Mouse (Mus musculus) neural tube, embryonic 10.5 days (tissue): Measurements from ENCODE around the gene Hoxb2.

Experiments
- DNase-seq: peaks from one replicate; pipeline ENCODE4 v3.0.0-alpha.2; 2017; ENCODE audit warnings: low spot score; ENCODE audit errors: extremely low spot score

Gene Hoxb2

DNA sequence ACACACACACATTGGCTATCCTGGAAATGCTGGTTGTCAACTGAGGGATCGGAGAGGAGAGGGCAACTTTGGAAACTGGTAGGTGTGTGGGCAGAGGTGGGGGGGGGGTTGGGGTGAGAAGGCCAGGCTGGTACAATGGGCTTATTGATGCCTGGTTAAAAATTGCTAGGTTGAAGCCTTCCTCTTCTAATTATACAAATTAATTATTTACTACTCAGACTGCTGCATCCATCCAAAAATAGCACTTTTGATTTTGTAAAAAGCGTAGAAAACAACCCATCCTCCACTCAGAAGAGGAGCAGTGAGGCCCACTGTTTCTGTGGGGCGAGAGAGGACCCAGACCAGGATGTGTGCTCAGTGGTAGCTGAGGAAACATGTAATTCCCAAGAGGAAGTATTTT is 15.3 kb upstream of the Hoxb2 start:
- DNase-seq, result no peak

DNA sequence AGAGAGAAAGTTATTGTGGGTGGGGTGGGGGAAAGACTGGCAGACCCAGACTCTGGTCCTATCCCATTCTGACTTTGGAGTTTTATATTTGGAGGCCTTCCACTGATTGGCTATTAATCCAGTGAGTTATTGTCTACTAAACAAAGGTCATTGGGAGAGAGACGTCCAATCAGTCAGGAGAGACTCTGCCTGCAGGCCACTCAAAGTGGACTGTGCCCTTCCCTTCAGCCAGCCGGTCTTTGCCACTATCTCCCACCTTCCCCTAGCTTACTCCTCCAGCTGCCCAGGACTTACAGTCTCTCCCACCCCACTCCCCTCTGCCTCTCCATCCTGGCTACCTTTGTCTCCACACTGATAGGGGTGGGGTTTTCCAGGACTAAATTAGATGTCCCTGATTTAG is 13.7 kb upstream of the Hoxb2 start:
- peak; percentile 47 for DNase-seq

DNA sequence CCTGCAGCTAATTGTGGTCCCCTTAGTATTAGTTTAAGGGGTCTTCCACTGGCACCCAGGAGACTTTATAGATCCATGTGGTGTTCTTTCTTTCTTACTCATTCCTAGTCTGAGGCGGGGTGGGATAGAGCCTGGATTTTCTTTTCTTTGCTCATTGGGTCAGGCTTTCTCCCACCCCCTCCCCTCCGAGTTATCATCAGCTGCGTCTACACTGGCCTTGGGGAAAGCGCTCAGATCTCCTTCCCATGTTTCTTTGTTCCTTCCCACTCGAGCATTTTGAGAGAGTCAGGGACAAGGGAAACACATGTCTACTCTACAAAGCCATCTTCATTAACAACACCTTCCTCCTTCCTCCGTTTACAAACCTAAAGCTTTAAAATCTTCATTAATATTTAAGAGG is 13.3 kb upstream of the Hoxb2 start:
- DNase-seq, result no peak

DNA sequence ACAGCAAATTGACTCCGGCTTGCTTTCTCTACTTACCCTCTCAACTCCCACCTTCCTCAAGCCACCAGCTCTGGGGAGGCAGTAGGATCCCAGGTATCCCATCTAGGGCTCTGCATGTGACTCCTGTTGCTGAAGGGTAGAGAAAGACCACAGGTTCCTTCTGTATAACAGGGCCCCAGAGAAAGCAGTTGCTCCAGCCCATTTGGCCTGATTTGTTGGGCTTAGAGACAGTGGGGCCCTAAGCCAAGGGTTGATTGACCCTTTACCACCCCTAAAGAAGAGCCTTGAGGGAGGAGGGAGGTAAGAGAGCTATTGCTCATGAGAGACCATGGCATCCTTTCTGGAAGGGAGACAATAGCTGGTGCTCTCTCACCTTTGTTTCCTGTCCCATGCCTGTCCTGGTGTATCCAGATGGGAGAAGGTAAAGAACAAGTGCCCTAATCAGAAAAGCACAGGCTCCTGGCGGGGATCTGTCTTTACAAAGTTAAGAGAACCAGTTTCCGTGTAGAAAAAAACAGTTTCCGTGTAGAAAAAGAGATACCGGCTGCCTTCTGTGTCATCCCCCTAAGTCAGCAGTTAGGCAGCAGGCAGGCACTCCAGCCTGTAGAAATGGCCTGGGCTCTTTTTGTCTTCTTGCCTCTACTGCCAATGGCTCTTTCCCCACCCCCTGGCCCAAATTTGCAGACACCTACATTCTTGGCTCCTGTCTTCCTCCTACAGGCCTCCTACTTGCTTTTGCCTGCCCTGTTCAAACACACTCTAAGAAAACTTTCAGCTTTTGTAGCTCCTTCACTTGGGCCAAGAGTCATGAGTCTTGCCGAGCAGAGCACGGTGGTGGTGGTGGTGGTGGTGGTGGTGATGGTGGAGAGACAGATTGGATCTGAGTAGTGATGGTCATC is 11.1 kb upstream of the Hoxb2 start:
- peak; percentile 61 for DNase-seq

DNA sequence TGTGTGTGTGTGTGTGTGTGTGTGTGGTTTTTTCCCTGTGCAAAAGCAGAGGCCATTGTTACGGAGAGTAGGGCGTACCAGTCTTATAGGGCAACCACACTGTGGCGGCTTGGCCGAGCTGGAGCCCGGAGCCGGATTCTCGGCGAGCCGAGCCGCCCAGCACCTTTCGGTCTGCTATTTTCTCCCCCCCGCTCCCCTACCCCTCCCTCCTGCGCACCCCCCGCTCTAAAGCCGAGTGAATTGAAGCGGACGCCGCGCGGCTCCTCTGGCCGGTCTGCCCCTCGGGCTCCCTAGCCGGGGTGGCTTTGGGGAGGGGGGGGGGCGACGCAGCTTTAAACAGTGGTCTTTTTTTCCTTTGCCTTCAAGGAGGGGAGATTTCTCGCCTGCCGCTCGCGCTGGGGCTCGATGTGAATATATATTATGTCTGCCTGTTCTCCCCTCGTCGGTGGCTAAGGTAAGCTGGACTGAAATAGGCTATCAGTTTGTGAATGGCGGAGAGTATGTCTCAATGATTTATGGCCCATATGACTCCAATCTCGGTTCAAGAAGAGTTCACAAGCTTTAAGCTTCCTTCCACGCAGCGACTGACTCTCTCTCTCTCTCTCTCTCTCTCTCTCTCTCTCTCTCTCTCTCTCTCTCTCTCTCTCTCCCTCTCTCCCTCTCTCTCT is 9.5 kb upstream of the Hoxb2 start:
- DNase-seq, result peak; percentile 85

DNA sequence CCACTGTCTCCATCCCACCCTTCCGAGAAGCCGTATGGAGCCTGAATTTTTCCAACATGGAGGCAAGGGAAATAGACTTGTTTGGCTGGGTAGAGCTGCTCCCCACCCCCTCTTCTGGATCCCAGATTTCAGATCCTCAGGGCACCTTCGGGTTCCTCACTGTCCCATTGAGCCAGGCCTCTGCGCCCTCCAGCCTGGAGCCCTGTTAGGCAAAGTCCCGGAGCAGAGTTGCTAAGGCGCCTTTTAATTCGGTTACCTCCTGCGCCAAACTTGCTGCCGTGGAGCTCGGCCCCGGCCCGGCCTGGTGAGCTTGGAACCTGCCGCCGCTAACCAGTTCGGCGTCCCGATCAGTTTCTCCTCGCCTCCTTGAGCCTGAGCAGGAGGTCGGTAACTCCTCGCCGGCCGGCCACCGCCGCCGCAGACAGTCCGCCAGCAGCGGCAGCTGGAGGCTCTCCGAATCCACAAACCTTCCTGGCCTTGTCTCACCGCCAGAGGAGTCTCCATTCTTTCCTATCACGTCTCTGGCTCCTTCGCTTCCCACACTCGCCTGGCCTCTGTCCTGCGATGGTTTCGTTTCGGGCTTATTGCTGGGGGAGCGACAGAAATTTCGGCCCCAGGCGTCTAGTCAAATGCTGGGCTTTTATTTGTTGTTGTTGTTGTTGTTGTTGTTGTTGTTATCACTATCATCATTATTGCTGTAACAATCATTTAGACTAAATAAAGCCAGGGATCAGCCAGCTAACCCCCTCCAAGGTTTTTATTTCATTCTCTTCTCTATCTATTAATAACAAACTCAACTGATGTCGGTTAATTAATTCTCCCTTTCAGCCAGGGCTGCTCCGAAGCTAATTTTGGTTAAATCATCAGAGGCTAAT is 8.4 kb upstream of the Hoxb2 start:
- peak; percentile 77 for DNase-seq

DNA sequence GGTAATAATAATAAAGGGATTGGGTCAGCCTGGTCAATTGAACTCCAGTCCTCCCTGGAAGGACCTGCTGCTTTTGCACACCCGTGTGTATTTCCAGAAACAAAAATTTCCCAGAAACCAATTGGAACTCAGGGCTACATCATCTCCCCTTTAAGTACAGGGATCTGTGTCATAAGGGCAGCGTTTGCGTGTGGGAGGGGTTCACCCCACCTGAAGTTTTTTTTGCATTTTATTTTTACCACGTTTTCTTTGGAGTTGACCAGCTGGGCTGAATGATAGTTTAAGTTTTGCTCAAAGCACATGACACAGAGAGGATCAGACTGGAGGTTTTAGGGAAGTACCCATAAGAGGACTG is 7.8 kb upstream of the Hoxb2 start:
- DNase-seq, result peak; percentile 37

DNA sequence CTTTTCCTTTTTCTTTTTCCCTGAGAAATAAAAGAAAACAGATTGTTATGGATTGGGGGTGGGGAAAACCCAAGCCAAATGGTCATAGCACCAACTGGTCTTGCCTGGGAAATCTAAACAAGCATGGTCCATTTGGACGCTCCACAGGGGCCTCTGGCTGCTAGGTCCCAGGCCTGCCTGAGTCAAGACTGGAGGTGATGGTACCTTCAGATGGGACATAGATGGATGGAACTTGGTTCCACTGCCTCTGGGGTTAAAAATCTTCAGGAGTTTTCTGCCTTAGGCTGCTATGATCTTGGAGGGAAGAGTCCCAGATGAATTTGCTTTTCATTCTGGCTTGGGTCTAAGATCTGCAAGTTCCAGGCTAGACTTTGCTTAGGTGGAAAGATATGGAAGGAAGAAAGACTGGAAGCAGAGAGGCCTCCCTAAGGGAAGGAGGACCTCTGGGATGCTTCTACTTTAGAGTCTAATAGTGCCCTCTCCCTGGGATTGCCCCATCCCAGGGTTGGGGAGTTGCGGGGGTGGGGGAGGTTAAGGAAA is 7.0 kb upstream of the Hoxb2 start:
- peak; percentile 53 for DNase-seq

DNA sequence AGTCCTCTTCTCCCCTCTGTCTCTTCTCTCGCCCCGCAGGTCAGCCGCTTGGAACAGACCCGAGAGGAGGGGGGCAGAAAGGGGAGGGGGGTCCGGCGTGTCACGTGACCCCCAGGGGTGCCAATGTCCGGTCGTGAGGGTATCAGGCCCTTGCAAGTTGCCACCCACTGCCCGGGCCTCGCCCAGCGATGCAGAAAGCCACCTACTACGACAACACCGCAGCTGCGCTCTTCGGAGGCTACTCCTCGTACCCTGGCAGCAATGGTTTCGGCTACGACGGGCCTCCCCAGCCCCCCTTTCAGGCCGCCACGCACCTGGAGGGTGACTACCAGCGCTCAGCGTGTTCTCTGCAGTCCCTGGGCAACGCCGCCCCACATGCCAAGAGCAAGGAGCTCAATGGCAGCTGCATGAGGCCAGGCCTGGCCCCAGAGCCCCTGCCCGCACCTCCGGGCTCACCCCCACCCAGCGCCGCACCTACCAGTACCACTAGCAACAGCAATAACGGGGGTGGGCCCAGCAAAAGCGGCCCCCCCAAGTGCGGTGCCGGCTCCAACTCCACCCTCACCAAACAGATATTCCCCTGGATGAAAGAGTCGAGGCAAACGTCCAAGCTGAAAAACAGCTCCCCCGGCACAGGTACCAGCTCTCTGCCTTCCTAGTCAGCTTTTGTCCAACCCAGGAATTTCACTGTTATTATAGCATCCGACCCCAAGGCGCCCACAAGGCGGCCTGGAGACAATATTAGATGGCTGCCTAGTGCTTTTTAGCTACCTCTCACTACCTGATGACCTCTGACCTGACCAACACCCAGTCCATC is 6.1 kb upstream of the Hoxb2 start:
- peak; percentile 79 for DNase-seq

DNA sequence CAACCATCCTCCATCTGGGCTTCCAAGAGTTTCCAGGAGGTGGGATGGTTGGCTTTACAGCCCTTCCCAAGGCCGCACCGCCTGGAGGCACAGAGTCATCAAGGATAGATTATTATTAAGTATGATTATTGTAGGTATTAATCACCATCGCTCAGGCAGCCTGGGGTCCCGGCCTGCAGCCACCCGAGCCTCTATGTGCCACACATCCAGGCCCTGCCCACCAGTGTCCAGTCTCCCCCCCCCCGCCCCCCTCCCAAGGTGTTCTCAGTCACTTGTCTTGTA is 5.5 kb upstream of the Hoxb2 start:
- DNase-seq, result peak; percentile 75

DNA sequence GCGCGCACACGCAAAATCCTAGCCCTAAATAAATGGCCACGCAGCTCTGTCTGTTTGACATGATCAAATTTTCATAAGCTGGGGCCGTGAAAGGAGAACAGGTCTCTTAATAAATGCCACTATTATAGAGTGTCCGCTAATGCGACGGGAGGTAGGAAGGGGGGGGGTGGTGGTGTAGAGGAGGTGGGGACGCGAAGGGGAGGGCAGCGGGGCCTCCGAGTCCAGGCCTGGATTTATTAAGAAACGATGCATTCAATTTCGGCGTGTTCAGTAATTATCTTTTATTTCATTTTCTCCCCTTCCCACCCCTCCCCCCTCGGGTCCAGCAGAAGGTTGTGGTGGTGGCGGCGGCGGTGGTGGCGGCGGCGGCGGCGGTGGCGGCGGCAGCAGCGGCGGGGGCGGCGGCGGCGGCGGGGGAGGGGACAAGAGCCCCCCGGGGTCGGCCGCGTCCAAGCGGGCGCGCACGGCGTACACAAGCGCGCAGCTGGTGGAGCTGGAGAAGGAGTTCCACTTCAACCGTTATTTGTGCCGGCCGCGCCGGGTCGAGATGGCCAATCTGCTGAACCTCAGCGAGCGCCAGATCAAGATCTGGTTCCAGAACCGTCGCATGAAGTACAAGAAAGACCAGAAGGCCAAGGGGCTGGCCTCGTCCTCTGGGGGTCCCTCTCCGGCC is 5.0 kb upstream of the Hoxb2 start:
- no peak for DNase-seq

DNA sequence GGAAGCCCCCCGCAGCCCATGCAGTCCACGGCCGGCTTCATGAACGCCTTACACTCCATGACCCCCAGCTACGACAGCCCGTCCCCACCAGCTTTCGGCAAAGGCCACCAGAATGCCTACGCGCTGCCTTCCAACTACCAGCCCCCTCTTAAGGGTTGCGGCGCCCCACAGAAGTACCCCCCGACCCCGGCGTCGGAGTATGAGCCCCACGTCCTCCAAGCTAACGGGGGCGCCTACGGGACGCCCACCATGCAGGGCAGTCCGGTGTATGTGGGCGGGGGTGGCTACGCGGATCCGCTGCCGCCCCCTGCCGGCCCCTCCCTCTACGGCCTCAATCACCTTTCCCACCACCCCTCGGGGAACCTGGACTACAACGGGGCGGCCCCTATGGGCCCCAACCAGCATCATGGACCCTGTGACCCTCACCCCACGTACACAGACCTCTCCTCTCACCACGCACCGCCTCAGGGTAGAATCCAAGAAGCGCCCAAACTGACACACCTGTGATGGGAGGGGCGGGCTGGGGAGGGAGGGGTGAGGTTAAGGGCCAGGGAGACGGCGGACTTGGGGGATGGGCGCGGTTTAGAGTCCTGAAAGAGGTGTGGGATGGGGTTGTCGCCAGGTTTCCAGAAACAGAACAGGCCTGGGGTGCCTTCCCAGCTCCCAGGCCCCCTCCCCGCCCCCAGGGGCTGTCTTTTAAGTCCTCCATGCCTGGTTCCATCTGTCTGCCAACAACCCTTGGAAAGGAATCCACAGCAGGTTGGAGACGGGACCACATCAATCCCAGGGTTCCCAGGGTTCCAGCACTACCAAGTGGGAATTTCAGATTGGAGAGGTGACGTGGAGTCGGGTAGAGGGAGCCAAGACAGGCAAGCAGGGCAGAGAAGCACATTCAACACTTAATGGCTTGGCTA is 4.2 kb upstream of the Hoxb2 start:
- DNase-seq, result peak; percentile 74

DNA sequence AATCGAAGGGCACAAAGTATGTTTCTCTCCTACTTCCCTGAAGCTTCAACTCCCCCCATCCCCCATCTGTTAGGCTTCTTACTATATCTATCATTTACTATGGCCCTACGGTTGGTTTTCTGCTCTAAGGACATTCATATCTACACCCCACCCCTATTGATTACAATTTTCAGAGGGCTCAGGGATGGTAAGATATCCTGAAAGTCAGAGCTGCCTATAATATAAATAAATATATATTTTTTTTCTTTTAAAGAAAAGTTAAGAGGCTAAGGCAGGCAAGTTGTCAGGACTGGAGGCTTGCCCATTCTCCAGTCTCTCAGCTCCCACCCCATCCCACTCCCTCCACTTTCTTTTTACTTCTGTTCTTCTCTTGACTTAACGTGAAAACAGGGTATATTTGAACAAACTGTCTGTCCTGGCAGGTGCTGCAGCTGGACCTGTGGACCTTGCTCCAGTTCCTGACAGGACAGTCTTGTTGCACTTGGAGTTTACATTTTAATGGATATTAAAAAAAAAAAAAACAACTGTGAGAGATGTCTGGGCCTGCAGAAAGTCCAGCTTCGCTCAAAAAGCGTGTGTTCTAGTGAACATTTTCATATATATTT is 3.3 kb upstream of the Hoxb2 start:
- DNase-seq, result peak; percentile 33

DNA sequence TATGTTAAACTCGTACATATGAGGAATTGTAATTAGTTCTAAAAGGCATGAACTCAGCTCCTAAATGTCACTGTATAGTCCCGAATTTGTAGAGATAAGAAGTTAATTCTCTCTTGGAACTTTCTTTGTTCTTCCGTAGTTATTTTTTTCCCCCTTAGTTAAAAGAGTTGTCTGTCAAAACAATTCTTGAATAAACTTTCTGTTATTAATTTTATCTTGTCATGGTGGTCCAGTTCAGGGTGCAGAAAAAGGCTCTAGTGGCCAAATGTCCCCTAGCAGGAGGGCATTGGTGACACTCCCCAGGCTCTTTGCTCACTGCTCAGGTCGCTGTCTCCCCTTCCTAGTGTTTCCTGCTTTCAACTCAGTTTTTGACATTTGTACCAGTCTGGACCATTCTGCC is 2.6 kb upstream of the Hoxb2 start:
- no peak for DNase-seq

DNA sequence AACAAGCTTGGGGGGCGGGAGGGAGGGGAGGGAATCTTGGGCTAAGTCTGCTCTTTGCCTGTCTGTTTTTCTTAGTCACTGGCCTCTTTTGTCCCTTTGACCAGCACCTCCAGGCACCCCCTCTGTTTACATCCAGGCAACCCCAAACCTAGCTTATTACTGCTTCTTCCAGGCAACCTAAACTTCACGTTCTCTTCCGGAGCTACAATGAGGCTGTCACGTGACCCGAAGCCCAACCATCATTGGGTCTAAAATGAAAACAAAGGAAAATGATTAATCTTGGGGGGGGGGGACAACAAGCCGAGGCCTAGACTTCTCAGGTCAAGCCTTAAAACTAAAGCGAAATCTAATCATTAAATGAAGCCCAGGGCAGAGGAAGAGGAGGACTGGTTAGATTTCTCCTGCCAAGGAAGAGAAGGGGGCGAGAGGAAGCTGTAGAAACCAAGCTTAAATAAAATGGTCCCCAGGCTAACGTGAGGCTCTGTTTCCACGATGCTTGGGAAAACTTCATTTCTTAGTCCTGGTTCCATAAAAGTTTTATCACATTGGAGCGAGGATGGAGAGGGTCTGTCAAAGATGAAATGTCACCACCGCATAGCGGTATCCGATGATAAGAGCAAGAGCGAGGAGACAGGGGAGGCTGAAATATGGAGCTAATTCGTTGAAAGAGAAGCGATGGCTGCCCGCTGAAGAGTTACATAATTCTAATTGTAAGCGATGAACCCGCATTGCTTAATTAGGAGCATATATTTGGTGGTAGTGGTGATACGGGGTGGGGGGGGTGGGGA is 2.0 kb upstream of the Hoxb2 start:
- DNase-seq, result peak; percentile 75

DNA sequence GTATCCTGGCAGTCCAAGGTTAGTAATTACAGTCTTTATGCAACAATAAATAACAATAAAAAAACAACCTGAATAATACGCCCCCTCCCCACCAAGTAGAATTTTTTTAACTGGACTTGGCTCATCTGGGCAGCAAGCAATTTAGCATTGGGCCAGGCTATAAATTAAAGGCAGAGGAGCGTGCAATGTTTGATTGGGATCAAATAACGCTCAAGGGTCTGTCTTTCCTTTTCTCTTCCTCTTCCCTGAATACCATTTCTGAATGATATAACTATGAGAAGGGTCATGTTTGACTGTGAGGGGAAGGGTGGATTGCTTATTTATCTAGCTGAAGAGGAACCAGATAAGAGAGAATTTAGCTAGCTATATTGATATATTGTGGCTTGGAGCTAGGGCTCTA is 1.3 kb upstream of the Hoxb2 start:
- DNase-seq, result no peak

DNA sequence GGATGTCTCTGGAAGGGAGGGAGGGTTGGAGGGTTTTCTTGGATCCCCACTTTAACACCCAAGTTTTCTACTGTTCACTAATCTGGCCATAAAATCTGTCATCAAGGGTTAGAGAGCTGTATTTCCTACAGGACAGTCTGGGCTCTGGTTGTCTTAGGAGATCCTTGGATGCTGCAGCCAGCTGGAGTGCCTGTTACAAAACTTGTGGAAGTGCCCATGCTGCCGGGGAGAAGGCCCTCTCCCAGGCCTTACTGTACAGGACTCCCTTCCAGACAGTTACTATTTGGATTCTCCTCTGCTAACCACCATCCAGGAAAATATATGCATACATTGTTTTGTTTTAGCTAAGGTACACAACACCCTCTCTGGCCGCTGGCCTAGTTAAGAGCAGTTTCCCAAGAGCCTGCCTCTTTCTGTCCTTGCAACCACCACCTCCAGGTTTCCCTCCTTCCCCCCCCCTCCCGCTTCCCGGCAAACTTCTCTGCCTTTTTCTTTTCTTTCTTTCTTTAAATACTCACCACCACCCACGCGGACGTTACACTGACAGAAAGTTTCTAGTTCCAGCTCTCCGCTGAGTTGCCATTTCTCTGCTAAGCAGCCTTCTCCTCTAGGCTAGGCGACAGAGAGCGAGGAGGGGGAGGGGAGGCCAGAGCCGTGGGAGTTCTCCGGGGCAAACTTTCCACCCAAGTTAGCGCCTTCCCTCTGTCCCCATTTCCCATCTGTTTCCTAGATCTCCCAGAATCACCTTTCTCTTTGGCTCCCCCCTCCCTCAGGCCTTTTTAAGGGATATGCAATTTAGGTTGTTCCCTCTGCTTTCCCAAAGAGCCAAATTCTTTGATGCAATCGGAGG is 609 bp upstream of the Hoxb2 start:
- DNase-seq, result peak; percentile 83
